Mouse (Mus musculus): ENCODE measurements at regions not wholly inside any gene's neighbourhood (a gene's known extent, or its start where the extent isn't known, plus 50 kb on each side); places are given as distances from the start of the nearest gene placed in this dataset.

DNA sequence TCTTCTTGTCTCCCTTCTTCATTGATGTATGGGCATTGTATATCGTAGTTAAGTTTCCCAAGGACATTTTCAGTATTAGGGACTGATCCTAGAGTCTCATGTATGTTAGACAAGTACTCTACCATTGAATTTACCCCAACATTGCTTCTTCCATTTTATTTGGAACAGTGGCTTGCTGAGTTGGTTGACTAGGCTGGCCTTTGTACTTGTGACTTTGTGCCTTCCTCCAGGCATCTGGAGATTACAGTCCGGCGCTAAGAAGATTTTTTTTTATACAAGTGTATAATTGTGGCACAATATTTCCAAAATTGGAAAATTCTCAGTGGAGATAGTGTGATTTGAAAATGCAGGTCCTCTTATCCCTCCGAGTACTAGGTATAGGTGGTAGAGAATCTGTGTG is 1165.5 kb upstream of the A1bg start:
- Histone ChIP-seq H3K4me1 (ENCODE audit: control insufficient read depth in 1 of 2, insufficient read depth in 2 of 2, low read length in 2 of 2) (no peaks in the 10 kb centered on the region), H3K79me2 (ENCODE audit: control insufficient read depth, insufficient read depth, low read length, poor library complexity) (peaks cover 42% of the 10 kb centered on the region), H3K36me3 (ENCODE audit: control insufficient read depth in 1 of 2, insufficient read depth in 2 of 2, low read length in 2 of 2) (peaks cover 2 to 7% of the 10 kb centered on the region in 2 experiments; a peak in 2 of 4 replicates), H3K27ac (ENCODE audit: control insufficient read depth, low read depth, low read length) (no peak overlapping the region), H3K27me3 (ENCODE audit: control insufficient read depth in 1 of 2, insufficient read depth in 2 of 2, low read length in 2 of 2) (no peaks in the 10 kb centered on the region), H3K4me3 (ENCODE audit: control insufficient read depth in 1 of 2, insufficient read depth in 1 of 2, low read depth in 2 of 2, low read length in 2 of 2) (no peak overlapping the region), H3K9me3 (replicated peaks; ENCODE audit: insufficient read depth, low read length) (no peaks in the 10 kb centered on the region), H3K9ac (ENCODE audit: control insufficient read depth, low read depth, low read length, poor library complexity, severe bottlenecking) (no peak overlapping the region)
- no peak for TF ChIP-seq MEF2A (IDR thresholded peaks at IDR 0.05; ENCODE audit: extremely low read depth, insufficient replicate concordance, low read depth, low read length, poor library complexity, severe bottlenecking)
- TF ChIP-seq NRF1 (IDR thresholded peaks at IDR 0.05; ENCODE audit: insufficient read depth, low read depth, low read length, poor library complexity, severe bottlenecking): no peak
- TF ChIP-seq SMC3 (IDR thresholded peaks at IDR 0.05; ENCODE audit: low read depth, low read length): no peak
- no peak for DNase-seq (ENCODE audit: low read depth, low spot score)

DNA sequence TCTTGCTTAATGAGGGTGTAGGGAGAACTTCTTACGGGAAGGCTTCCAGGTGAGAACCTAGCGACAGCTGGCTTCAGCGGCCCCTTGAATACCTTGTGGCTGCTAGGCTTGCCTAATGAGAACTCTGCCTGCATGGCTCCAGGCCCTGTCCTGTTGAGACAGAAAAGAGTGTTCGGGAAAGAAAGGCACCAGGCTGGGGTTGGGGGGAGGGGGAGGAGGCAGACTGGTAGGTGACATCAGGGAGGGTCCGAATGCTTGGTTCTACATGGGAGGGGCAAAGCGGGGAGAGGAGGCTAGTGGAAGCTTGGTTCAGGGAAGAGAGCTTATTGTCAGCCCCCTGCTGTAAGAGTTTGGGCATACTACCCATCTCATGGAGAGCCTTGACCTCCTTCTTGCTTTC is 1164.9 kb upstream of the A1bg start:
- no peak for TF ChIP-seq ZKSCAN1 (IDR thresholded peaks at IDR 0.05; ENCODE audit: low read depth, low read length)
- no peak for TF ChIP-seq HCFC1 (IDR thresholded peaks at IDR 0.05; ENCODE audit: low read depth, low read length)
- TF ChIP-seq NELFE (IDR thresholded peaks at IDR 0.05; ENCODE audit: low read depth, low read length): no peak
- TF ChIP-seq CTCF (IDR thresholded peaks at IDR 0.05 in 2 of 3, conservative IDR thresholded peaks at IDR 0.05 in 1 of 3; ENCODE audit: control insufficient read depth in 1 of 3, insufficient read depth in 1 of 3, low read depth in 2 of 3, low read length in 3 of 3, poor library complexity in 1 of 3, severe bottlenecking in 1 of 3): no peak
- no peak for TF ChIP-seq KAT2A (conservative IDR thresholded peaks at IDR 0.05; ENCODE audit: low read depth, low read length)
- TF ChIP-seq TCF12 (IDR thresholded peaks at IDR 0.05; ENCODE audit: low read depth, low read length): no peak
- TF ChIP-seq BHLHE40 (IDR thresholded peaks at IDR 0.05; ENCODE audit: borderline replicate concordance, low read depth, low read length): no peak
- no peak for TF ChIP-seq CHD2 (IDR thresholded peaks at IDR 0.05; ENCODE audit: low read length)
- no peak for TF ChIP-seq ZC3H11A (IDR thresholded peaks at IDR 0.05; ENCODE audit: low read depth, low read length)
- no peak for TF ChIP-seq MYB (IDR thresholded peaks at IDR 0.05; ENCODE audit: low read depth, low read length)
- TF ChIP-seq MAX (IDR thresholded peaks at IDR 0.05; ENCODE audit: low read length): no peak
- TF ChIP-seq POLR2AphosphoS5 (IDR thresholded peaks at IDR 0.05; ENCODE audit: borderline replicate concordance, low read depth, low read length): no peak
- TF ChIP-seq USF1 (IDR thresholded peaks at IDR 0.05; ENCODE audit: low read depth, low read length): no peak
- TF ChIP-seq TBP (IDR thresholded peaks at IDR 0.05; ENCODE audit: low read depth, low read length): no peak
- TF ChIP-seq ZMIZ1 (IDR thresholded peaks at IDR 0.05; ENCODE audit: low read depth, low read length): no peak
- TF ChIP-seq E2F4 (IDR thresholded peaks at IDR 0.05; ENCODE audit: borderline replicate concordance, low read depth, low read length): no peak
- H3K4me3 ChIP-seq (ENCODE audit: control insufficient read depth in 1 of 2, insufficient read depth in 1 of 2, low read depth in 2 of 2, low read length in 2 of 2): no peak overlapping the region
- H3K36me3 ChIP-seq (ENCODE audit: control insufficient read depth in 1 of 2, insufficient read depth in 2 of 2, low read length in 2 of 2): peaks cover 2 to 7% of the 10 kb centered on the region in 2 experiments; a peak in 2 of 4 replicates
- no peaks in the 10 kb centered on the region for H3K4me1 ChIP-seq (ENCODE audit: control insufficient read depth in 1 of 2, insufficient read depth in 2 of 2, low read length in 2 of 2)
- H3K27me3 ChIP-seq (ENCODE audit: control insufficient read depth in 1 of 2, insufficient read depth in 2 of 2, low read length in 2 of 2): no peaks in the 10 kb centered on the region
- H3K9ac ChIP-seq (ENCODE audit: control insufficient read depth, low read depth, low read length, poor library complexity, severe bottlenecking): no peak overlapping the region
- no peak overlapping the region for H3K27ac ChIP-seq (ENCODE audit: control insufficient read depth, low read depth, low read length)
- no peak for DNase-seq (ENCODE audit: low read depth, low spot score)
- H3K79me2 ChIP-seq (ENCODE audit: control insufficient read depth, insufficient read depth, low read length, poor library complexity): peaks cover 43% of the 10 kb centered on the region
- no peaks in the 10 kb centered on the region for H3K9me3 ChIP-seq (replicated peaks; ENCODE audit: insufficient read depth, low read length)
